Mouse (Mus musculus) layer of hippocampus, postnatal 36 days (tissue): ENCODE data around the gene Wfdc9. TPM values are rescaled to one million over a fixed set of nuclear protein-coding genes. Genes with fewer than 3 reads are reported as not detected.

ENCODE experiments used
- DNase-seq, 2 experiments: peaks; one replicate each; pipeline ENCODE4 v3.0.0; 2022
- total RNA-seq, 2 experiments: library from RNA; stranded (reverse); gene quantifications; 2 replicates each; pipeline ENCODE4 v1.2.3; 2021

The Wfdc9 gene
- total RNA-seq = not detected

DNA sequence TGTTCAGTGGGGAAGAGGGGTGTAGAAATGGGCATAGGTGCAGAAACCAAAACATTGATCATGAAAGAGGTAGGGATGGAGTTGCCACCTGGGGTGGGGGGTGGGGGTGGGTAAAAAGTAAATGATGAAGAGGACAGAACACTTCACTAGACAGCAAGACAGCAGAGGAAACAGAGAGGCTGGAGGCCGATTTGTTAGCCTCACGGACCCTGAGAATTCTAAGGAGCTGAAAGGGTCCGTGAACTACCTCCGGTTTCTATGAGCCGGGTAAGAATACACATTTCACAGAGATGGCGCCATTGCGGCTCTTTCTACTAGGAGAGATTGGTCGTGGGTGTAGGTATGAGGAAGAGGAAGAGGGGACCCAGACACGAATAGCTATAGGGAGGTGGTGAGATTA, at the start of gene Wfdc9:
Wfdc9 (minus strand) TSS at position 101 of the 400 bp plus-strand sequence.
- DNase-seq = no peak

DNA sequence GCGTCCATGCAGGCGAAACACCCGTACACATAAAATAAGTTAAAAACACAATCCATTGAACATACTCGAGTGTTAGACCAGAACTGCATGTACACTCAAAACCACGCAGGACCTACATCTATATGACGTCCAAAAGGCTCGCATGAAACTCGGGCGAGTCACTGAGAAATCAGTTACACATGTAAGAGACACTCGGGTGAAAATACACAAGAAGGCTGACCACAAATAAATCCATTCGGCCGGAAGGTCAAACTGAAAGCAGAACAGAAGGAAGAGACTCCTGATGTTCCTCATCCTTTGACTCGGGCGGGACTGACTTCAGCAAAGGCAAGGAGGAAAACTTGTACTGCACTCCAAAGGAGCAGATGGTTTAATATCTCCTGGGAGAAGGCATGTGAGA, 49.6 kb upstream of the Wfdc9 start:
- no peak for DNase-seq

DNA sequence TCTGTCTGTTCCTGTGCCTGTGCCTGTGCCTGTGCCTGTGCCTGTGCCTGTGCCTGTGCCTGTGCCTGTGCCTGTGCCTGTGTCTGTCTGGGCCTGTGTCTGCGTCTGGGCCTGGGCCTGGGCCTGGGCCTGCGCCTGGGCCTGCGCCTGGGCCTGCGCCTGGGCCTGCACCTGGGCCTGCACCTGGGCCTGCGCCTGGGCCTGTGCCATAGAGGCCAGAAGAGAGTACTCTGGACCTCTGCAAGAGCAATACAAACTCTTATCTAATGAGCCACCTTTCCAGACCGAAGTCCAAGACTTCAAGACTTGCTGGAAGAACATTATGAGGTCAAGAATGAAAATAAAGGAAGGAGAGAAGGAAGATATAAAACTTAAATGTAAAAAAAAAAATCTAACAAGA, 48.9 kb upstream of the Wfdc9 start:
- DNase-seq = no peak

DNA sequence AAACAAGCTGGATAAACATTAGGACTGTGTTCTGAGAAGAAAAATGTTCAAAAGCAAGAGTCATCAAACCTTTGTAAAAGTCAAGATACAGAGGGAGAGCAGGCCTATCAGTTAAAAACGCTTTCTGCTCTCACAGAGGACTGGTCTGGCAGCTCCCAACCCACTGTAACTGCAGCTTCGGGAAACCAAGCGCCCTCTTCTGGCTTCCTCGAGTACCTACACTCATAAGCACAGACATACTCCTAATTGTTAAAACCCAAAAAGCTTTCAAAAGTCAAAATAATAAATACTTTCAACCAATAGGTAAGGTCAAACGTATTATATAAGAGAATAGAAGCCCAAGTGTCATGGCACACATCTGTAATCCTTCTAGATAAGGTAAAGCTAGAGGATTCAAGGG, 47.9 kb upstream of the Wfdc9 start:
- DNase-seq = no peak

DNA sequence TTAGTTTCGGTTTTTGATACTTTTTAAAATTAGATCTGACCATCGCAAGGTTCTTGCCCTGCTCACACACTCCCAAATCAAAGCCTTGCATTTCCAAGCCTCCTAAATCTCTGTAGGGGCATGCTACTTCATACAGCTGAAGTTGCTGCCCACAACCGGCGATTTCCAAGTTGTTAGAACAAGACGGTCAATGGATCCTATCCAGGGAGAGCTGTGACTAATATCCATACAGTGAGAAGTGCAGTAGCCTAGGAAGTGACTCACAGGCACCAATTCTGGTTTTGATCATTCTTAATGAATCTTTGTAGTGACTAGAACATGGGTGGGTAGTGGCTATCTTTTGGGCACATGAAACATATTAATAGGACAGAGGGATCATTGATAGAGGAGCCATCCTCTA, 45.4 kb upstream of the Wfdc9 start:
- DNase-seq = no peak

DNA sequence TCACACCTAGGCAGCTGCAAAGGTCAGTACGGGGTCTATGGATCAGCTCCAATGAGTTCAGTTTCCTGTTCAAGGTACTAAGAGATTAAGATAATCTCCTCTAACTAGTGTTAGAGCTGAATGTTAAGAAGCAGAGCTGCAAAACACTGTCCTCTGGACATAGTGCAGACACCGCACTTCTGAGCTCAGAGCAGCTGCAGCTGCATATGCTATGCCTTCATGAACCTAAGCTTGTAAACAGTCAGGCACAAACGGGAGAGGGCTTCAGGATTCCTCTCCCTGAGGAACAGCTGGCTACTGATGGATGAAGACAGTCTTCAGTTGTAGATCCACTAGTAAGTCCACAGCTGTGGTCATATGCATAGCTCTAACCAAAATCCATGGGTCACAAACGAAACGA, 44.6 kb upstream of the Wfdc9 start:
- DNase-seq = no peak

DNA sequence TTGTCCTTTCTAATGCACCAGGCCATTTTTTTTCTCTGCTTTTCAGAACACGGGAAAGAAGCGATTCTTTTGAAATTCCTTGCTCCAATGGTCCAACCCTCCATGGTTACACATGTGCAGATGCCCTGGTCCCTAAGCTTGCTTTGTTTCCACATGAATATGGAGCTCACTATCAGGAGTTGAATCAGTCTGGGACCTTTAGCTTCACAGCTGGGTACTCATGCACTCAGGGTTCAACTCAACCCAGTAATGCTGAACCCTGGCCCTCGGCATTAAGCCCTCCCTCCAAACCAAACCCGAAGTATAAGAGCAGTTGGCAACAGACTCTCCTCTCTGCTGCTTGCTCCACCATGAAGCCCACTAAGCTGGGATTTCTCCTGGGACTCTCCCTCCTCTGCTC, 41.8 kb upstream of the Wfdc9 start, which contains the start of gene Spint4:
Spint4 (plus strand) TSS at position 301 of the 400 bp plus-strand sequence.
- no peak for DNase-seq

DNA sequence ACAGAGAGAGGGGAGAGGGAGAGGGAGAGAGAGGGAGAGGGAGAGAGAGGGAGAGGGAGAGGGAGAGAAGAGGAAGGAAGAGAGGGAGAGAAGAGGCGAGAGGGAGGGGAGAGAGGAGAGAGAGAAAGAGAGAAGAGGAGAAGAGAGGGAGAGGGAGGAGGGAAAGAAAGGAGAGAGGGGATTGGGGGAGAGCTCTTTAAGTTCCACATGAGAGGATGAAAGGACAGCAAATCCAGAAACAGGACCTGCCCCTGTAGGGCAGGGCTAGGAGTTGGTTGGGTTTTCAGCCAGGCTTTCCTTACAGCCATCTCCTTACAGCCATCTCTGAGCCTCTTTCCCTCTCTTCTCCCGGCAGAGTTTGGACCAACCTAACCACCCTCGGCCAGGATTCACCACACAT, 28.4 kb upstream of the Wfdc9 start, which contains the start of gene Wfdc13:
Wfdc13 (plus strand) TSS at position 301 of the 400 bp plus-strand sequence.
- DNase-seq = no peak

DNA sequence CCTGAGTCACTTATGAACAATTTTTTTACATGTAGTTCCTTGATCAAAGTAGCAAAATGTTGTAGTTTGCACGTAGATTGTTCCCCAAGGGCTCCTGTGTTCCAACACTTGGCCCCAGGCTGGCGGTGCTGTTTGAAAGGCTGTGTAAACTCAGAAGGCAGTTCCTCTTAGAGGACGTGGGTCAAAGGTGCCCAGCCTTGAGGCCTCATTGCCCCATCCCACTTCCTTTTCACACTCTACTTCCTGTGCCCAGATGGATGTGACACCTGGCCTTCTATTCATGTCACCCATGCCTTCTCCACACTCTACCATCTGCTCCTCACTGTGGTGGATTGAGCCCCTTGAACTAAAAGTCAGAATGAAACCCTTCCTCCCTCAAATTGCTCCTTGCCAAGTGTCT, 23.5 kb upstream of the Wfdc9 start:
- no peak for DNase-seq

DNA sequence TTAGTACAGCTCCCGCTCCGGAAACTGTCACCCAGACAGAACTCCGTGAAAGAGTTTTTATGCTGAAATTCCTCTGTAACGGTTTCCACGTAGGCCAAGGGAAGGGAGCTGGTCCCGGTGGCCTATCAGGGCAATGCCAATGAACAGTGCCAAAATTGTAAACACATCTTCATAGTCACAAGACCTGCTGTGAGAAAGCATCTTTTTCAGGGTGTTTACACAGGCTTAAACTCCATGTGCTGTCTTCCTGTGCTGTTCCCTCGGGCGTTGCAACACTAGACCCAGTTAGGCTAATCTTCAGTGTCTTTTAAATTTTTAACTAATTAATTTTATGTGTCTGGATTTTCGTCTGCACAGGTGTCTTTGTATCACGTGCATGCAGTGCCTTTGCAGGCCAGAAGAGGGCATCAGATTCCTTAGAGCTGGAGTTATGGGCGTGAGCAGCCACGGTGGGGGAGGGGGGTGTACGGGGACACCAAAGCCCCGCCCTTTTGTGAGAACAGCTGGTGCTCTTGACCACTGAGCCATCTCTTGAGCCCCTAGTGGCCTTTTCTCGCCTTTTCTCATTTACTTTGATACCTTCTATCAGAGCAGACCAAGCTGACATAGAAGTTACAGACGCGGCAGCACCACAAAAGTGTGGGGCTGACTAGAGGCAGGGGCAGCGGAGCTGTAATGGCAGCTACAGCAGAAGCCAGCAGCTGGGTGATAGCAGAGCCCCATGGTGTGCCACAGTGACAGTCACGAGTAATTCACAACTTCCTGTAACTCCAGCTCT, 22.7 kb upstream of the Wfdc9 start:
- DNase-seq = peak; percentile 33 to 53

DNA sequence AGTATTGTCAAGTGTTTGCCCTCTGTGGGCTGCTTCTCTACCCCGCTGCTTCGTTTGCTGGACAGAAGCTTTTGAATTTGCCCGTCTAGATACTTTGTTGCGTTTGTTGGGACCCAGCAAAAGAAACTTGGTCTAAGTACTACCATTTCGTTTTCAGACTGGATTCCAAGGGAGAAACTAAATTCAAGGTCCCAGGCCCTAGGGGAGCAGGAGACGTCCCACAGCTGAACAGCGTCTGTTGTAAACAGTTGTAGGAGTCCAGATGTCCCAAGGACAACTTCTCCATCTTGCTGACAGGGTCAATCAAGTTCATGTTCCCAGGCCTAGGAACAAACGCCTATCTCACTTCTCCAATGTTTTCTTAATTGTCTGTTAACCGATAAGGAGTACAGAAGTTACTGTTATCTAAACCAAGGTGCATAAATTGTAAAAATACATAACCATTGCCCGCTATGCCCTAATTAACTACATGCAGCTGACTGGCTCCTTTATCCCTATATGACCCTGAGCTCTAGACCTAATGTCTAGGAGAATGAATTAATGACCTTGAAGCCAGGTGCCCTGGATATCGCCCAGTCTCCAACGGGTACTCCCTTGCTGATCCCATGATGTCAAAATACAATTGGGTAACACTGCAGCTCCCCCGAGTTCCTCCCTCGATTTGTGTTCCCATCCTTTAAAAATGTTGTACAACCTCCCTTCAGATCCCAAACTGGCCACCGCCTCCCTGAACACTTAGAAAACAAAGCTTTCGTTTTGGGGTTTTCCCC, 20.7 kb upstream of the Wfdc9 start:
- no peak for DNase-seq

DNA sequence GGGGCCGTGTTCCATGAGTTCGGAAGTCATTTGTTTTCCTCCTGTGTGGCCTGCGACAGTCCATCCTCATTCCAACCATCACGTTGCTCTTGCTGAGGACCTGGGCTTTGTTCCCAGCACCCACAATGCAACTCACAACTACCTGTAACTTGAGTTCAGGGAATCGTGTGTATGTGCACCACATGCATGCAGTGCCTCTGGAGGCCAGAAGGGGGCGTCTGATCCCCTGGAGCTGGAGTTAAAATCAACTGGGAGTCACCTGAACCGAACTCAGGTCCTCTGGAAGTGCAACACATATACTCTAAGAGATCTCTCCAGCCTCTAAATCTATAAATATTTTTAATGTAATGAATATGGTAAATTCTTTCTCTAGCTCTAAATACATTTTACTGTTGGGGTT, 19.7 kb upstream of the Wfdc9 start:
- DNase-seq = no peak

DNA sequence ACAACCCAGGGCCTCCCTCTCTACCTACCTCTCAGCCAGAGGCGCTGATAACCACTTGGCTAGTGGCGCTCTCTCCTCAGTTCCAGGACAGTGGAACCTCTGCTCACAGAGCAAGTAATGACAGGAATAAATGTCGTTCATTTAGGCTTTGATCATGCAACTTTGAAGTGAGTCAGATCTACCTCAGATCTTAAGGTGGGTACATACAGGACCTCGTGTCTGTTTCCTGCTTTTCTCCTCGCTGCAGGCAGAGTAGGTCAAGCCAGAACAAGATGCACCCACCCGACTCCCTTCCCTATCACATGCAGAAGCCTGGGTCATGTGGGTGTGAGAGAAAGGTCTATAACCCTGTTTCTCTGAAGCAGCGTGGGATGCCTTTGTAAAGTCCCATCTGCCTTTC, 17.6 kb upstream of the Wfdc9 start, which contains the start of gene Wfdc11:
Wfdc11 (minus strand) TSS at position 101 of the 400 bp plus-strand sequence.
- no peak for DNase-seq

DNA sequence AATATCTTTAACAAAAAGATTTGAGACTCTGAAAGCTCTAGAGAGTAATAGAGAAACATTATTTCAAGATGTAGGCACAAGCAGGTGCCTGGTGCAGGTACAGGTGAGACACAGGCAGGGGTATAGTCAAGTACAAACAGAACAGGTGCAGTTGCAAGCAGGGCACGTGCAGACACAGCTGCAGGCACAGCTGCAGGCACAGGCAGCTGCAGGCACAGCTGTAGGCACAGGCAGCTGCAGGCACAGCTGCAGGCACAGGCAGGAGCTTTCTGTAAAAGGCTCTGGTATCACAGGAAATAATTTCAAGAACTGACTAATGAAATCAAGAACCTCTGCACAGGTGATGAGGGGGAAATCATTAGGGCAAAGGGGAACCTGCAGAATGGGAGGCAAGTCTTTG, 14.6 kb upstream of the Wfdc9 start:
- no peak for DNase-seq

DNA sequence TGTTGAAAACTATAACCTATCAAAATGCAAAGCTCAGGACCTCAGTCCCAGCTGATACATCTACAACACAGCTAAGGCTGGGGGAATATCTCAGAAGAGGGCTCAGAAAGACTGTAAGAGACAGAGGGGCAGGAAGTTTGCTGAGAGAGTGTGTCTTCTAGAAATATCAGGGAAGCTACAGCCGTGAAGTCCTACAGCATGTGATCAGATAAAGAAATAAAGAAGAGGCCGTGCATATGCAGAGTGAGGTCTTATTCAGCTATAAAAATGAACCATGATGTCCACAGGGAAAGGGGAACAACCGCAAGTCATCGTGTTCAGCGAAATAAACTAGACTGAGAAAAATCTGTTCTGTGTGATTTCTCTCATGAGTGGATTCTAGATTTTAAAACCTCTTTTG, 13.9 kb upstream of the Wfdc9 start:
- no peak for DNase-seq

DNA sequence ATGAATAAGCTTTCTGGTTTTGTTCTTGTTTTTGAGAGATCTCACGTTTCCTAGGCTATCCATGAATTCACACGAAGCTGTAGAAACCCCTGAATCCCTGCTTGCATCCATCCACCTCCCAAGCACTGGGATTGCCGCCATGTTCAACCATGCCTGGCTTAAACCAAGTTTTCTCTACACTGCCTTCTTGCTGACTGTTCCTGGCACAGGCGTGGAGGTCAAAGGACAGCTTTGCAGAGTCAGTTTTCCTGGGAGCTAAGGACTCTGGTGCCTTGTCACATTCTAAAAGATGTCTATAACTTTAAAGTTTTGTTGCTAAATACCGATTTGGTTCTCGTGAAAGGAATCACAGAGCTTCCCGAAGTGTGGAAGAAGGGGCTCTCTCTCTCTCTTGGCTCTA, 8.5 kb upstream of the Wfdc9 start:
- no peak for DNase-seq

DNA sequence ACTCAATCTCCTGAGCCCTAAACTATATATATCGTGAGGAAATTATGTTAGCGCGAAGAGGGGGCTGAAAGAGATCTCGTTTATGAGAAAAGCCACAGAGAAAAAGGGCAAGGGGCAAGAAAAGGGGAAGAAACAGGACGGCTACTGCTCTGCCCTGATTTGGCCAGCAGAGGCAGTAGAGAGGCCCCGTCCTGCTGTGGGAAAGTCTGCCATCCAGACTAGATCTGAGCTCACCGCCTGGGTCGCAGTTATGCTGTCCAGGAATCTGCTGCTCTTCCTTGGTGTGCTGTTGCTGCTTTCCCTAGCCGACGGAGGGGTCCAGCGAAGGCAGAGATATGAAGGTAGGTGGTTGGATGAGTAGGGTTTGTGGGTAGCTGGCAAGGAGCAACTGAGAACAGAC, 525 bp downstream of the Wfdc9 start, which contains the start of gene Wfdc10:
Wfdc10 (plus strand) TSS at position 189 of the 400 bp plus-strand sequence.
- peak in 1 of 2 experiments; percentile 5 for DNase-seq

DNA sequence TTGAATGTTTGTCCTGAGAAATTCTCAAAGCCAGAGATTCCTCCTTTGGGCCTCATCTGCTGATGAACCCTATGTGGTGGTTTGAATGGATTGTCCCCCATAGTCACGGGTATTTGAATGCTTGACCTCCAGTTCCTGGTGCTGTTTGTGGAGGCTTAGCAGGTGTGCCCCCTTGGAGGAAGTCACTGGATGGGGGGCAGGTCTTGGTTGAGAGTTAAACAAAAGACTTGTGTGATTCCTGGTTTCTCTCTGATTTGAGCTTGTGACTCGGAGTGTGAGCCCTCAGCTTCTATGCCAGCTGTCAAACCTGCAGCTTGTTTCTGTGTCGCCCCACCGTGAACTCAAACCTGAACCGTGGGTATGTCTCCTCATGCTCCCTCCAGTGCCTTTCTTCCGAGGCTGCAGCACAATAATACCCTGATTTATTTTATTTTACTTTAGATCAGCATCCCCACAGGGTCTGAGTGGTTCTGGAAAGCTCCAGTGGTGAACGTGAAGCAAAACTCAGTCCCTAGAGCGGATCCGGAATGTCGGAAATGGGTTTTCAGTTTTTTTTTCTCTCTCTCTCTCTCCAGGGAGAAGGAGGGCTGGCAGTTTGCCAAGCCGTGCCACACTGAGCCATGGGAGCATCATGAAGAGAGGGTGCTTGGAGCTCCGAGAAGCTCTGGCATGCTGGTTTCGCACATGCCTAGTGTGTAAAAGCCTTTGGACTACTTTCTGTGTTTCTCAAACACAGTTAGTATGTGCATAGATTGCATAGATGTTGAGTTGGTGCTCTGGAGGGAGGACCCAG, 14.3 kb downstream of the Wfdc9 start:
- DNase-seq = peak in 1 of 2 experiments; percentile 15

DNA sequence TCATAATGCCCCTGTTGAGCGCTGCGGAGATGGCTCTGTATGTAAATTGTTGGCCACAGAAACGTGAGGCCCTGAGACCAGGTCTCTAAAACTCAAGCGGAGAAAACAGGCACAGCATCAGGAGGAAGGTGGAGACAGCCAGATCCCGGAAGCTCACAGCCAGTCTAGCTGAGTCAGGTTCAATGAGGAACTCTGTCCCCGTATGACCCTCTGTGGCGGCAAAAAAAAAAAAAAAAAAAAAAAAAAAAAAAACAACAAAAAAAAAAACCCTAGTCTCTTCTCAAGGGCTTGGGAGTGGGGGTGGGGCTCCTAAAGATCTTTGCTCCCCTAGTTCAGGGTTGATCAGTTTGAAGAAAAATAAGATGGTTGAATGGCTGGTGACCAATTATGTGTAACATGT, 15.3 kb downstream of the Wfdc9 start:
- DNase-seq = no peak

DNA sequence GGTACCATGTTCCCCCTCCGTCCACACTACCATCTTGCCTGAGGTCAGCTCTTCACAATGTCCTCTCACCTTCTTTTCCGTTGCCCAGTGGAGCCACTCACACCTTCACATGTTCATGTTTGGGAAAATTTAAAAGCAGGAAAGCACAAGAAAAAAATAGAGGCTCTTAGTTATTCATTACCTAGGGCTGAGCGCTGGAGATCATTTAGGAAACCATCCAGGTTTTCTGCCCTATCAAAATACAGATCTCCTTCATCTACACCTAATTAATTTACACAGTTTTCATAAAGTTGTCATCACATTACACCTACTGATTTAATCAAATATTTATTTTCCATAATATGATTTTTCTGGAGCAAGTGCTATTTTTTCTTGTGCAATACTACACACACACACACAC, 17.7 kb downstream of the Wfdc9 start, which contains the start of gene Wfdc16:
Wfdc16 (minus strand) TSS at position 101 of the 400 bp plus-strand sequence.
- no peak for DNase-seq

DNA sequence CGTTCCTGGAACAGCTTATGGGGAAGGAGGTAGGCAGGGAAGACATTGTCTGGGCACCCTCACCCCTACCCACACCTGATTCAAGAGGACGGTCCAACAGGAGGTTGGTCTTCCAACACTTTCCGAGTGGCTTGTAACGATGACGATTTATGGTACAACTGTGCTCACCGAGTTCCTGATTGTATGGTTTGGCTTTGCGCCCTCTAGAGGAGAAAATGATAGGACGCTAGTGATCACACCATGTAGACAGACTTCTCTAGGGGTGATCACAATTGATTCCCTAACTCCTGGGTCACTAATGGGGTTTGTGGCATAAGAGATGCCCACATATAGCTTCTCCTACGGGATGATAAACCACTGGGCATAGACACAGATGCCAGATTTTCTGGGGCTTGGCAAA, 21.1 kb downstream of the Wfdc9 start:
- DNase-seq = no peak

DNA sequence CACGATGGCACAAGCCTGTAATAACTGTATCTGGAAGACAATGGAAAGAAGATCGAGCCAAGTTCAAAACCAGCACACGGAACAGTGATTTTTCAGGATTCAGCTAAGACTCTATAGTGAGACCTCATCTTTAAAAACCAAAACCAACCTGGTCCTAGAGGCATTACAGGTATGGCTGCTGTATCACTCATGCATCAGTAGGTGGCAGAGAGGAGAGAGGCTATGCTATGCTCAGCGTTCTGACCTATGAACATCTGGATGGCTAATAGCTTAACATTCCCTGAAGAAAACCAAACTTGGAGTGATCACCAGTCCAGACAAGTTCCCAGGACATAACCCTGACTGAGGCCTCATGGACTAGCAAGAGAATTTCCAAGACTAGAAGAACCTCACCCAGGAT, 34.6 kb downstream of the Wfdc9 start:
- no peak for DNase-seq

DNA sequence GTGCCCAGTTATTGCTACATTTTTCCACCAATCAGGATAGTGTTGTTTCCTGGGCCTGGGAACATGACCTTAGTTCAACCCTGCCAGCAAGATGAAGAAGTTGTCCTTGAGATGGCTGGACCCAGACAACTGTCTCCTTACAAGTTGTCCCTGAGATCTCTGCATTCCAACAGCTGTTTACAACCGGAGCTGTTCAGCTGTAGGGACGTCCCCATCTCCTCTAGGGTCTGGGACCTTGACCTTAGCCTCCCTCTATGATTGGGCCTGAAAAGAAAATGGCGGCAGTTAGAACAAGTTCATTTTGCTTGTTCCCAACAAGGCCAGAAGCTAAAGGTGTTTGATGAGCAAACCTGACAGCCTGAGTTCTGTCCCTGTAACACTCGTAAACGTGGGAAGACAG, 37.3 kb downstream of the Wfdc9 start:
- DNase-seq = no peak
